Mouse (Mus musculus): ENCODE data around the gene 4430402I18Rik.

DNA sequence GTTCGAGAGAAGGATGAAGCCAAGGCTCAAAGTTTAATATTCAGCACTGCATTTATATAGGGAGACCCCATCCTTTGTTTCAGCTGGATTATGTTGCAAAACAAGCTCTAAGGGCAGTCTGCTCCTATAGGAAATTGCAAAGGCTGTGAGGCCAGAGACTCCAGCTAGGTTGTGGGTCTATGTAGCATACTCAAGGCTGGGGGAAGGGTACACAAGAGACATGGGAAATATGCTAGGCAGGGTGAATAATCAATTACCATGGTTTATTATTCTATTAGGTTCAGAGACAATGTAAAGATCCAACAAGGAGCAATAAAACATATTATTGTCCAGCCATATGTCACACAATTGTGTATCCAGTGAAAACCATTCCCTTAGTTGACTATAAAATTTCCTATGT is 75.7 kb downstream of the 4430402I18Rik start:
- TF ChIP-seq CTCF (IDR thresholded peaks at IDR 0.05; ENCODE audit: low read depth, low read length), result no peak
- TF ChIP-seq POLR2A (IDR thresholded peaks at IDR 0.05; ENCODE audit: insufficient read depth, low read length), result no peak

Data from ES-Bruce4 (cell line).